Mouse (Mus musculus) activated CD4-positive, CD25-positive, alpha-beta regulatory T cell, adult 4 months (primary cell): ENCODE data around the gene Gm13084. TPM values are rescaled to one million over a fixed set of nuclear protein-coding genes. Genes with fewer than 3 reads are reported as not detected.
"Not testable (repeated sequence)": the region's sequence is repeated elsewhere in the genome, so short reads cannot be mapped to it uniquely, and the experiment has no call there.

Experiments
- ATAC-seq: one replicate; pipeline ENCODE4 v1.8.0; 2017
- polyA plus RNA-seq, 2 experiments: library from polyadenylated mRNA; unstranded; fragments of 100-300 nt; shearing (Covaris generic); gene quantifications; one replicate each; pipeline ENCODE4 v1.2.1; 2017

Gene Gm13084
- polyA plus RNA-seq = not detected

DNA sequence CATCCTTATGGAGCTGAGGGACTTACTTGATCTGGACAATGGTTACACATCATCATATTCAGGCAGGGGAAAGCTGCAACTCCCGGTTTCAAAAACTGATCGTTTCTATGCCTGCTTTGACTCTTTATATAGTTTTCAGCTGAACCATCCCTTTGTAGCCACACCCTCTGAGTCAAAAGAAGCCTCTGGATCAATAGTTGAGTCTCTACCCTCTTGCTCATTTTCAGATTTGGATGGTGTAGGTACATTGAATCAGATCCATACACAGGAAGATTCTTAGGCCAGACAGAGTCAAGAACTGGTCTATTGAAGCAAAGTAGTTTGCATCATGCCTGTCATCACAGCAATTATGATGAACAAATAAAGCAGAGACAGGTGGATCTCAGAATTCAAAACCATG lies at the start of gene Gm13084:
Gene Gm13084, minus strand, starts transcription at position 101 of the 400 bp plus-strand sequence.
- ATAC-seq = no peak

DNA sequence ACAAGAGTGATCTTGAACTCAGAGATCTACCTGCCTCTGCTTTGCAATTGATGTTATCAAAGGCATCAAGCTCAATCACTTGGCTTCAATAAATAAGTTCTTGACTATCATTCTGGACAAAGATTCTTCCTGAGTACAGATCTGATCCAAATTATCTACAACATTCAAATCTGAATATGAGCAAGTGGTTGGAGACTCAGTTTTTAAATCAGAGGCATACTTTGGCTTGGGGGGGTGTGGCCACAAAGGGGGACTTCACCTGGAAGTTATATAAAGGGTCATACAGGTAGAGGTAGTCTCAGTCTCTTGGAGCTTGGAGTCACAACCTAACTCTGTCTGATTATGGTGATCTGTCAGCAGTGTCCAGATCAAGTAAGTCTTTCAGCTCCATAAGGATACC lies 30.3 kb upstream of the Gm13084 start, which contains the start of gene Gm13103:
Gene Gm13103, plus strand, starts transcription at position 301 of the 400 bp plus-strand sequence.
- not testable (repeated sequence) for ATAC-seq

- not testable (repeated sequence) for ATAC-seq
These were observed 26.8 kb downstream of the Gm13084 start, which contains the start of gene Gm13023 for GRCm38 (mm10) chr4:143789052-143789451. Gene Gm13023, plus strand, starts transcription at chr4:143789352.

Other genes starting within 250 kb of the Gm13084 start
- gene Gm13083, start 201.1 kb downstream of the Gm13084 start, polyA plus RNA-seq = not detected
- gene Gm13088, start 158.8 kb downstream of the Gm13084 start, polyA plus RNA-seq = not detected
- under 1 TPM in 1 of 2 experiments, not detected in 1; 0.30 TPM for gene Gm13089, start 113.4 kb downstream of the Gm13084 start, polyA plus RNA-seq
- gene Gm13078, start 96.6 kb downstream of the Gm13084 start, polyA plus RNA-seq = under 1 TPM in 1 of 2 experiments, not detected in 1; 0.16 TPM
- not detected for gene Gm13023, start 26.7 kb downstream of the Gm13084 start, polyA plus RNA-seq
- gene Gm13103, start 30.4 kb upstream of the Gm13084 start, polyA plus RNA-seq = not detected
- not detected for gene Pramef6, start 84.3 kb upstream of the Gm13084 start, polyA plus RNA-seq
- not detected for gene Pramef25, start 134.9 kb upstream of the Gm13084 start, polyA plus RNA-seq
- gene Gm13101, start 150.9 kb upstream of the Gm13084 start, polyA plus RNA-seq = not detected
- not detected for gene Pramef17, start 178.3 kb upstream of the Gm13084 start, polyA plus RNA-seq
- gene Pramel4, start 243.0 kb upstream of the Gm13084 start, polyA plus RNA-seq = under 1 TPM in 1 of 2 experiments, not detected in 1; 0.24 TPM